Mouse (Mus musculus) G1E-ER4 (cell line): Measurements from ENCODE around the gene Supv3l1. TPM values are rescaled to one million over a fixed set of nuclear protein-coding genes. Genes with fewer than 3 reads are reported as not detected.

ENCODE experiments used
- GATA1 ChIP-seq: IDR thresholded peaks from one replicate; pipeline ENCODE4 v1.8.0; 2012; ENCODE audit warnings: low read length, inconsistent platforms
- polyA plus RNA-seq: library from polyadenylated mRNA; stranded (reverse); fragments of >175 nt; gene quantifications from 2 replicates; pipeline ENCODE4 v1.2.3, GENCODE M21; 2012

The Supv3l1 gene
- 12.3 and 25.8 TPM in 2 replicates for polyA plus RNA-seq

GRCm38 (mm10) chr10:62449364-62450279, at the start of gene Supv3l1, which contains the start of gene 4930507D05Rik:
TSS of gene Supv3l1 (minus strand) at chr10:62449738.
TSS of gene 4930507D05Rik (plus strand) at chr10:62449489.
- TF ChIP-seq GATA1 = peak; percentile 7

DNA sequence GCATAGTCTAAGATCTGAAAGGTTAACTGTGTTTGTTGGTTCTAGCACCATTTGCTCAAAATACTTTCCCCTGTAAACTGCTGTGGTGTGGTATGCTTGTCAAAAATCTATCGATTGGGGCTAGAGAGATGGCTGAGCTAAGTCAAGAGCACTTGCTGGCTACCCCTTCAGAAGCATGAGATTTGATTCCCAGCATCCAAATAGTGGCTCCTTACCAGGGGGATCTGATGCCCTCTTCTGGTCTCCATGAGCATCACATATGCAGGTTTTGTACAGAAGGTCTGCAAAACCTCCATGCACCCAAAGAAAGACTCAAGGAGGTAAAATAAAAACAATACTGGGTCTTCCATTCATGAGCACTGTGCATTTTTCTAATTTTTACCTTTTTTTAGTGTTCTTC, 38.7 kb upstream of the Supv3l1 start:
- TF ChIP-seq GATA1 = no peak

DNA sequence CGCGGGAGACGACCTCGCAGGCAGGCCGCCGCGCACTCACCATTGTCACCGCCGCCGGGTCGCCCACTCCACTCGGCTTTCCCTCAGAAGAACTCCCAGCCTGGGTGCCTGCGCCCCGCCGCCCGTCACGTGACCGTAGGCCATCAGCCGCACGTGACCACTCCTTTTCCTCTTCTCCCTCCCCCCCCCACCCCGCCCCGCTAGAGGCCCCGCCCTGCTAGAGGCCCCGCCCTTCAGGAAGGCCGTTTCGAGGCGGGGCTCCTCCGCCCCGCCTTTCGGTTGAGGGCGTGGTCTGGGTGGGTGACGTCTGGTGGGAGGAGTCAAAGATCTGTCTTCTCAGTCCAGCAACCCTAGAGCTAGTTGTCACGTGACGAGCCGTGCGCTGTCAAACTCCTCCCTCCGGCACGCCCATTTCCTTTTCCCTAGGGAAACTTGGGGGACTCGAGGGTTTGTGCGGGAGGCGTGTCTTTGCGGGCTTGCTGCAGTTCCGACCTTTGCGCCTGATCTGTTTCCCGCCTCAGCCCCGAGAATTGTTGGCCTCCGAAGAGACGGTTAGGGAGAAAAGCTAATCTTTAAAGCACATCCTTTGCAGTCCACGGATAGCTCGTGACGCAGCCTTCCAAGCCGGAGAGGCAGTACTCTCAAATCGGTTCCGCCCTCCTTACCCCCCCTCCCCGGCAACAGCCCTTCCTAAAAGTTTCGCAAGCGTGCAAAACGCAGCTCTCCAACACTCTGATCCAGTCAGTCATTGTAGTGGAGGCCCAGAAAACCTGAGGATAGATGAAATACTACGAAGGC, 37.3 kb upstream of the Supv3l1 start, which contains the start of gene Vps26a:
Vps26a (minus strand) TSS at position 188 of the 798 bp plus-strand sequence.
- TF ChIP-seq GATA1 = no peak

DNA sequence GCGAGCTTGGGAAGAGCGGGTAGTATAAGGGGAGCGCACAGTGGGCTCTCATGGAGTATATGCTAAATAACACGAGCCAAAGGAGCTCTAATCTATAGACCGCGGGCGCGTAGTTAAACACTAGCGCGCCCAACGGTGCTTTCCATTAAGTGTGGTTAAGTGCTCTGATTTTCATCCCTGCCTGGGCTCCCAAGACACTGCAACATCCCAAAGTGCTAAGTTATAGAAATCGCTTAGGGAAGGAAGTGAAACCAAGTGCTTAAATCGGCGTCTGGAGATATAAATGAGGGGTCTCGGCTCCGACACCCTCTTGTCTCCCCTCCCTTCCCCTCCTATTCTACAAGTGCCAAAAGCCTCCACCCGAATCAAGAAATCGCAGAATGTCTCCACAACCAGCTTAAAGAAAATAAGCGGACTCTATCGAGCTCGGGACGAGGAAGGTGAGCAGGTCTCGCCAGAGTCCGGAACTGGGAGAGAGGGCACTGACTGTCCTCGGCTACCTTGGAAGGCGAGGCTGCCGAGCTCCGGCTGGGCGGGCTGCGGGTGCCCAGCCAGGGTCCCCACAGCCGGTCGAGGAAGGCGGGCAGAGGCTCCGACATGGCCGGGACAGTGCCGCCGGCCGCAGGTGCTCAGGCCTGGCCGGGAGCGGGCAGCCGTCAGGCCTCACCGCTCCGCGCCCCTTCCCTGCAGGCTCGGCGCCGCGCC, 36.5 kb upstream of the Supv3l1 start:
- TF ChIP-seq GATA1 = no peak

- no peak for TF ChIP-seq GATA1
These were observed 31.7 kb upstream of the Supv3l1 start for GRCm38 (mm10) chr10:62481108-62481852.

DNA sequence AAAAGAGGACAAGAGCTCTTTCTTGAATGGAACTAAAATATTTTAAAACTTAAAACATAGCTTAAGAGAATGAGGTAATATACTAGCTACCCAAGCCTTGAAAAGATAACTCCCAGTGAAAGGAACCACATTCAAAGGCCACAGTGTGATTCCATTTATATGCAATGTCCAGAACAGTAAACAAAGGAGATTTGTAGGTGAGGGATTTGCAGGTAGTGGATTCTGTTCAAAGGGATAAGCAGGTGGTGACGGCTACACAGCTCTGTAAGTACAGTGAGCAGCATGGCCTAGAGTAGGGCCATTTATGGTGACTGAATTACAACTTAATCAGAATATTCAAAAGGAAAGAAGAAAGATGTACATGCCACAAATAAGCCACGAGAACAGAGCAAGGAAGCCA, 27.4 kb upstream of the Supv3l1 start:
- TF ChIP-seq GATA1 = no peak

- no peak for TF ChIP-seq GATA1
These were observed 25.4 kb upstream of the Supv3l1 start for GRCm38 (mm10) chr10:62474944-62475343.

DNA sequence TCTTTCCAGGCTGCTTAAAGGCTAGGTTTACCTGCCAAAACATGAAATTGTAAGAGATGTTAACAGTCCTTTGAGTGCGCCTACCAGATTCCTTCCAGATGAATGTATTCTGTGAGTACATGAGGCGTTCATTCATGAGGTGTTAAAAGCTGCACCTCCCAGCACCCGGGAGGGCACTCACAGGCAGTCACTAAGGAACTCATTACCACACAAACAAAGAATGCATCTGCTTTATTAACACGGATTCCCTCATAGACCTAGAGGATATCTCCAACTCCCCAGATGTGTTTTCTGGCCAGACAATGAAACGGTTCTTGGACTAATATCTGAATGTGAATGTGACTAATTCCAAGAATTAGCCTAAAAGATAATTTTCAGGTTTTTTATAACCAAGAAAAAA, 21.6 kb upstream of the Supv3l1 start:
- TF ChIP-seq GATA1 = no peak

- TF ChIP-seq GATA1 = no peak
These were observed 20.2 kb upstream of the Supv3l1 start for GRCm38 (mm10) chr10:62469736-62470135.

DNA sequence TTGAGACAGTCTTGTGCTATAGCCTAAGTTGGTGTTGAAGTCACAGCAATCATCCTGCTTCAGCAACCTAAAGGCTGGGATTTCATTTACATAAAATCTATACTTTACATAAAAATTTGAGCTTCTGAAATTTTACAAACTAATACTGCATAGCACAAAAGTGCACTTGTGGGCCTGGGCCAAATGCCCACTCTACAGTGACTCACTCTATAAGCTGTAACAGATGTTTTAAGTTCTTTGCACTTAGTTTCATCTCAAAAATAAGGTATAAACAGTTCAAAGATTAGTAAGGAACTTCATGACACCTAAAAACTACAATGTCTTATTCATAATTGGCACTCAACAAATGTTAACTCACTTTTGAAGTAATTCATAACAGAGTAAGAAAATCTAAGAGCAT, 11.8 kb upstream of the Supv3l1 start:
- TF ChIP-seq GATA1 = no peak

GRCm38 (mm10) chr10:62450280-62450640, 722 bp upstream of the Supv3l1 start:
- TF ChIP-seq GATA1 = no peak

- no peak for TF ChIP-seq GATA1
These were observed 19.1 kb downstream of the Supv3l1 start for GRCm38 (mm10) chr10:62430427-62430826.

- no peak for TF ChIP-seq GATA1
These were observed 24.3 kb downstream of the Supv3l1 start for GRCm38 (mm10) chr10:62425081-62425871.

- TF ChIP-seq GATA1 = no peak
These were observed 27.3 kb downstream of the Supv3l1 start, which contains the start of gene Hkdc1 for GRCm38 (mm10) chr10:62422255-62422654. TSS of gene Hkdc1 (minus strand) at chr10:62422491.
